Mouse (Mus musculus): ENCODE measurements at regions not wholly inside any gene's neighbourhood (a gene's known extent, or its start where the extent isn't known, plus 50 kb on each side); places are given as distances from the start of the nearest gene placed in this dataset.

DNA sequence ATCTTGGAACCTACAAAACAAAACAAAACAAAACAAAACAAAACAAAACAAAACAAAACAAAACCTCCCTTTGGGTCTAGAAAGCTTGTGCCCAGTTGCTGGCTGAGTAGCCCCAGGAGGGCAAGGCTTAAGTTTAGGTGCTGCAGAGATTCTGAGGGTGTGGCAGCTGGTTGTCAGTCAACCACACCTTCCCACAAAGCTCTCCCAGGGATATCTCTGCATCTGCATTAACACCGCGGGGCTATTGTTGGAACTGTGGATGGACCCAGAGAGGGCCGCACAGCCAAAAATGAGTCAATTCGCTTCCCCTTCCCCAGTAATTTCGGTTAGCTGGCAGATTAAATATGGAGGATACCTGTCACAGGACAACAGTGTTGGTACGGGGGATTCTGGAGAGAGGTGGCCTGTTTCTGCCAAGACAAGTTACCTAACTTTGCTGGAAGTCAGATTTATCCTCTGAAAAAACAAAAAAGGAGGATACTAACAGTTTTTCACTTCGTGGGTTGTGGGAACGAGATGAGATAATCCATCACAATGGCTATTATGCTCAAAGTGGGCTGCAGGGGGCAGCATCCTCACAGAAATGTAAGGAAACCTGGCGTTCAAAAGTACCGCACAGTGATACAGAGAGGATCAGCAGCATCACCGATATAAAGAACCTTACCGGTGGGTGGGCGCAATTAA, 96.7 kb downstream of the 1500009L16Rik start:
- peak; percentile 71 to 76 for DNase-seq (ENCODE audit: low spot score in 2 of 2)

DNA sequence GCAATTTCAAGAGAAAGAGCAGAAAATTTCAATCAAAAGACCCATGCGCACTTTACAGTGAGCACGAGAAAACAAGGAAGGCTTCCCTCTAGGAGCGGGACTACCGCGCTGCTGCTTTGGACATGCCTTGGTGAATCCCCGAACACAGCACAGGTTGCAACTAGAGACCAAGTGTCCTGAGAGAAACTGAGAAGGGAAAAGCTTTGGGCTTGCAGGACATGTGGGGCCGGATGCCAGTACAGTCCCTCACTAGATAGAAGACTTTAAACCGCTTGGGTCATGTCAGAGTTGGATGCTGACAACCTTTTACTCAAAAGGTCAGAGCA, 97.2 kb downstream of the 1500009L16Rik start:
- no peak for DNase-seq (ENCODE audit: low spot score in 2 of 2)

- DNase-seq (ENCODE audit: low spot score in 2 of 2), result no peak
Observed at GRCm38 (mm10) chr10:83821089-83821488, 98.4 kb downstream of the 1500009L16Rik start.

GRCm38 (mm10) chr10:83826105-83826504, 103.4 kb downstream of the 1500009L16Rik start:
- DNase-seq (ENCODE audit: low spot score in 2 of 2), result no peak

GRCm38 (mm10) chr10:83836351-83836750, 113.7 kb downstream of the 1500009L16Rik start:
- DNase-seq (ENCODE audit: low spot score in 2 of 2), result no peak

DNA sequence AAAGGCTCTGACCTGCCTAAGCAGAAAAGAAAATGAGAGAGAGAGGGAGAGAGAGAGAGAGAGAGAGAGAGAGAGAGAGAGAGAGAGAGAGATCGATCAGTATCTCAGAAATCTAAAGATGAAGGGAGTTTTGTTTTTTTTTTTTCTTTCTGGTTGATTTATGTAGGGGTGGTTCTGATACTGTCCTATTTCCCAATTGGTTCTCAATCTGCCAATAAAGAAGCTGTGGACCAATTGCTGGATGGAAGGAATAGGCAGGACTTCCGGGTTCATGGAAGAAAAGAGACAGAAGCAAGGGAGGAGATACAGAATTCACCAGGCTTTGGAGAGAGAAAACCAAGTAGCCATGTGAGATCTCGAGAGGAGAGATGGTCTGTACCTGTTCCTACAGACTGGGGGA, 117.6 kb downstream of the 1500009L16Rik start:
- no peak for DNase-seq (ENCODE audit: low spot score in 2 of 2)

DNA sequence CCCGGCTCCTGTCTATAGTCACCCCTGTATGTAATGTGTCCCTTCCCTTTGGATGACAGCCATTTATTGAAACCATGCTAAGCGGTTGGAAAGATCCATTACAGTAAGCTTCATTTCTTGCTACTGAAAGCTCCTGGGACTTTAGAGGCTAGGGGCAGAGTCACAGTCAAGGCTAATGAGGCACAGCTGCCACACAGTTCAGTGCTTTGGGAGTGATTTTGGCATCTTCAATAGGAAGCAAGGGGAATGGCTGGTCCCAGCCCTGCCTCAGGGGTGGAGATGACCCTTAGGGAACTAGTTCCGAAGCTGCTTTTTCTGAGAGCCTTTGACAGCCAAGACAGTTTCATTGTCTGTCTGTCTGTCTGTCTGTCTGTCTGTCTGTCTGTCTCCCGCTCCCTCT, 128.2 kb downstream of the 1500009L16Rik start:
- no peak for DNase-seq (ENCODE audit: low spot score in 2 of 2)

GRCm38 (mm10) chr10:83852194-83852593, 129.5 kb downstream of the 1500009L16Rik start:
- no peak for DNase-seq (ENCODE audit: low spot score in 2 of 2)

DNA sequence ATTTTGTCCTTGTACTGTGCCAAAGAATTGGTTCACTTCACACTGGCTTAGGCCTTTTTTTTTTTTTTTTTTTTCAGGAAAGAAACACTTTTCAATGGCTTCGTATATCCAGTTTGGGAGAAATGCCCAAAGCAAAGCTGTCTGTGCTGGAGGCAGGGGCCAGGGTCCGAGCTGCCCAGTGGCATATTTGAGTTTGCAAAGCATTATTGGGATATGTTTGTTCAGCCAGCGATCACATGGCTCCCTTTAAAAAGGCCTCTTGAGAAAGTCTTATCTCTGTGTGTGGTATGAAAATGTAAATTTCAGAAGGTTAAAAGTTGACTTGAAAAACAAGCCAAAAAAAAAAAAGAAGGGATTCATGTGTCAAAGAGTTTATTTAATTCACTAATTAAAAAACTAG, 130.1 kb downstream of the 1500009L16Rik start:
- no peak for DNase-seq (ENCODE audit: low spot score in 2 of 2)

- DNase-seq (ENCODE audit: low spot score in 2 of 2), result no peak
Observed at GRCm38 (mm10) chr10:83857794-83858442, 135.3 kb downstream of the 1500009L16Rik start.

DNA sequence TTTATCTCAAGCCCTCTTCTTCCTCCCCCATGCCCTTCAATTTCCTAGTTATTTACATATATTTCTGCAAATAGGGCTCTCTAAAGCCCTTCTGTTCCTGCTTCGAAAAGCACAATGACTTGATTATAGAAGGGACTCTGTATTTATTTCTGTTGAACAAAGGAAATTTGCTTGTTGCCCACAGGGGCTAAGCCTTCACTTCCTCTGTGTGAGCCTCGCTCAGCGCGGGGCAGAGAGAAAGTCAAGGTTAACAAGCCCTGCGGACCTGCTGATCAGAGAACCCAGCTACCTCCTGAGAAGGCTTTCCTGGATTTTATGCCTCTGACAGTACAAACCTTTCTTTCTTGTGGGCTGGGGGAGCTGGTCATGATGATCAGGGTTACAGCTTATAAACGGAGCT, 136.0 kb downstream of the 1500009L16Rik start:
- no peak for DNase-seq (ENCODE audit: low spot score in 2 of 2)

GRCm38 (mm10) chr10:83859633-83860032, 137.0 kb downstream of the 1500009L16Rik start:
- DNase-seq (ENCODE audit: low spot score in 2 of 2), result no peak

DNA sequence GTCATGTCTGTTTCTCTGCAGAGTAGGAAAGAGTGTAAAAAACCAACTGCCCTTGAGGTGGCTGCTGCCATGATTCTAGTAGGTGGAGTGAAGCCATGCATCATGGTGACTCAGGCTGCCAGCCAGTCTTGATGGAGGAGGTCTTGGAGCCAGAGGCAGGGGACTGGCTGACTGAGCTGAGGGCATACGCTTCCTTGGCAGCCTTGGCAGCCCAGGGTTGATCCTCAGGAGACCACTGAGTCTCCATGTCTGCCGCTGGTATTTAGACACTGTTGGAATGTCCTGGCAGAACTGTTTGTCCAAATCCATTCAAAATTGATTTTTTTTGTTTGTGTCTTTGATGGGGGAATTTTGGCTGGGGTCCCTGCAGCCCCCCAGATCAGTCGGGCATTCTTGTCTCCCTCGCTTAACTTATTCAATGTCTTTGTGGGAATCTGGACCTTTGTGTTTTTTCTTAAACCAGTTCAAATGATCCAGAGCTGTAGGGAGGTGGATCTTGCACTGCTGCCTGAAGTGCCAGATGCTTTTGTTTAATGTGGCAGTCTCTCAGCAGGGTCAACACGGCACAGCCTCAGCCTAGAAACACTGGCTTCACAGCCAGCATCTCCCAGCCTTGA, 139.0 kb downstream of the 1500009L16Rik start:
- DNase-seq (ENCODE audit: low spot score in 2 of 2), result no peak

DNA sequence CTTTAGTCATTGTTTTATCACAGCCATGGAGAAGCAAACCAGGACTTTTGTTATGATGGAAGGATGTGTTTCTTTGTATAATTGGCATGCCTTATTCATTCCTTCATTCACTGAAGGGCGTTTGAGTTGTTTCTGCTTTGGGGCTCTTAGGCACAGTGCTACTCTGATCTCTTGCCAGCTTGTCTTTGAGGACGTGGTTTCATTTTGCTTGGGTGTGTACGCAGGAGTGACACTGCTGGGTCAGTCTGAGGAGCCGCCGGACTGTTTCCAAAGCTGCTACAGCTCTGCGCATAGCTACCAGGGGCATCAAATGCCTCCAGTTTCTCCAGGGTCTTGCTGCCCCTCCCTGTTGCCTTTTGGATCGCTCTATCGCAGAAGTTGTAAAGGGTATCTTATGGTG, 141.9 kb downstream of the 1500009L16Rik start:
- no peak for DNase-seq (ENCODE audit: low spot score in 2 of 2)

- no peak for DNase-seq (ENCODE audit: low spot score in 2 of 2)
Observed at GRCm38 (mm10) chr10:83865929-83866328, 143.3 kb downstream of the 1500009L16Rik start.

GRCm38 (mm10) chr10:83871736-83872400, 149.2 kb downstream of the 1500009L16Rik start:
- DNase-seq (ENCODE audit: low spot score in 2 of 2), result no peak

DNA sequence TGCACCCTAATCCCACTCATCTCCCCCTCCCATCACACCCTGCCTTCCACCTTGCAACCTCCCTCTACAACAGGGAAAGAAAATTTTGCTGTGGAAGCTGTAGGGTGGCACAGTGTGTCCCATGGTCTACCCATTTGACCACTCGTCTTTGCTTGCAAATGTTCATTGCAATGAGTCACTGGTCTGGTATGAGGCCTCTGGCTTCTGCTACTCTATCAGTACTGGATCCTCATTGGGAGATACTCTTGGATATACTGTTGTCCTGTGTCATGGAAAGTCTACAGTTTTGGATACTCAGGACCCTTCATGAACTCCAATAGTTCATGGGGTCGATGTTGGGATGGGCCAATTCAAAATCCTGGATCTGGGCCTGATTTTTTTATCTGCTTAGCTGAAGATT, 156.1 kb downstream of the 1500009L16Rik start:
- DNase-seq (ENCODE audit: low spot score in 2 of 2), result no peak

GRCm38 (mm10) chr10:83882119-83882890, 159.6 kb downstream of the 1500009L16Rik start:
- no peak for DNase-seq (ENCODE audit: low spot score in 2 of 2)

DNA sequence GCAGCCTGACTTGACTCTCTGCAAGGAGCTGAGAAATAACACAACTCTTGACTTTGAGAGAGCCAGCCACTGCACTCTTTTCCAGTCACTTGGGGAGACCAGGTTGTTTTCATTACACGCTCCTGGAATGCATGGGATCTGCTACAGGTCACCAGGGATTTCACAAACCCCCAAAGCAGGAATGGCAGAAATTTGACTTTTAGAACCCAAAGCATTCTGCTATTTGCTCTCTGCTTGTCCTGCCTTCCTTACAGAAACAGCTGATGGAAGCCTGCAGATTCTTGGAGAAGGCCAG, 160.2 kb downstream of the 1500009L16Rik start:
- DNase-seq (ENCODE audit: low spot score in 2 of 2), result no peak

DNA sequence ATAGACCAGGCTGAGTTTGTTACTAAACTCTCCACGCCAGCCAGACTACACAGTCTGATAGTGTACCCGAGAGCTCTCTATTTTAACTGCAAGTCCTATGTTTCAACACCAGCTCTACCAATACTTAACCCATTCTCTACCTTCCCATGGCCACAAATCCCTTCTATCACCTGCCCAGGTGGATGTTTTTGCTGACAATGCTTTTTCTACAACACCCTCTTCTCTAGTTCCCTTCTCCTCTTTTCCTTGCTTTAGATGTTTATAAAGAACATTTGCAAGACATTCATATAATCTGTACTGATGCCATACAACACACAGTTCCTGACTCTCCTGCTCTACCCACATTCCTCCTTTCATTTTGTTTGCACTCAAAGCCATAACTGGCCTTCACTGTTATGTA, 161.9 kb downstream of the 1500009L16Rik start:
- no peak for DNase-seq (ENCODE audit: low spot score in 2 of 2)

DNA sequence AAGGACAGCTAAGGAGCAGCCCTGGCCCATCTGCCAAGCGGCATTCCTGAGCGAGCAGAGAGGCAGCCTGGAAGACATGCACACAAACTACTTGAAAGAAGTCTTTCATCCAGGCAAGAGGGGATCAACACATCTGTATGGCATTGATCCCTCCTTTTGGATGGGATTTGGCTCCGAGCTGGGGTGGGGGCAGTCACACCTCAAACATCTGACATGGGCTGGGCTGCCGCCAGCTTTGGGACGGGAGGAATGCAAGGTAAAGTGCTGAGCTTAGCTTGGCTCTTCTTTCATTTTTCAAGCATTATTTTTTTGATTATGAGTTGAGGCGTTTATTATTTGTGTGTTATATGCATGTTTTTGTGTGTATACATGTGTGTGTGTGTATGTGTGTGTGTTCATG, 165.9 kb downstream of the 1500009L16Rik start:
- DNase-seq (ENCODE audit: low spot score in 2 of 2), result no peak

DNA sequence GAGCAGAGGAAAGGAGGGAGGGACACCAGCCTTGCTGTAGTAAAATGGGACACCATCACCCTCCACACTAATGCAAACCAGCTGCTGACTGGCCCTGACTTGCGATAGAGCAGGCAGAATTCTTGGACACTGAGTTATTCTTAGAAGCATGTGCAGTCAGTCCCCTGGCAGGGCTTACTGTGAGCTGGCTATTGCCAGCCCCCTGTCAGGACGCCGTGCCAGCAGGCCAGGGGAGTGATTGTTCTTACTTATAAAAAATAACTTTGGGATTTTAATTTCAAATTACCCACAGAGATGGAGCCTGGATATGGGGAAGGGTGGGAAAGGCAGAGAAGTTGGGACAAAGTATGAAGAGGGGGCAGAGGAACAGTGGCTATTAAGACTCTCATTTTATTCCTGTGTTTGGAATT, 173.1 kb downstream of the 1500009L16Rik start:
- DNase-seq (ENCODE audit: low spot score in 2 of 2), result no peak

All from adrenal gland, adult 18-20 months (tissue).